Mouse (Mus musculus) ES-Bruce4 (cell line): ENCODE results near the gene Mrnip. TPM values are rescaled to one million over a fixed set of nuclear protein-coding genes. Genes with fewer than 3 reads are reported as not detected.

Source experiments
- H3K27ac ChIP-seq: 2 replicates; pipeline ENCODE4 v1.5.1; 2012; ENCODE audit warnings: low read length, inconsistent platforms; ENCODE audit not compliant: insufficient read depth
- H3K27me3 ChIP-seq: 2 replicates; pipeline ENCODE4 v1.6.1; 2012; ENCODE audit warnings: mild to moderate bottlenecking, low read length, inconsistent platforms; ENCODE audit not compliant: control insufficient read depth, poor library complexity, insufficient read depth, severe bottlenecking
- H3K36me3 ChIP-seq: 2 replicates; pipeline ENCODE4 v1.6.1; 2012; ENCODE audit warnings: inconsistent platforms, mild to moderate bottlenecking, low read length, moderate library complexity; ENCODE audit not compliant: control insufficient read depth, poor library complexity, insufficient read depth, severe bottlenecking
- H3K4me1 ChIP-seq: one replicate; pipeline ENCODE4 v1.8.1; 2011; ENCODE audit warnings: low read length; ENCODE audit not compliant: control insufficient read depth, insufficient read depth
- H3K4me3 ChIP-seq: 2 replicates; pipeline ENCODE4 v1.5.1; 2011; ENCODE audit warnings: low read depth, mild to moderate bottlenecking, low read length
- H3K9ac ChIP-seq: 2 replicates; pipeline ENCODE4 v1.6.1; 2012; ENCODE audit warnings: low read depth, mild to moderate bottlenecking, inconsistent platforms; ENCODE audit not compliant: poor library complexity, severe bottlenecking
- H3K9me3 ChIP-seq: replicated peaks from 2 replicates; pipeline ENCODE4 v1.6.1; 2012; ENCODE audit warnings: mild to moderate bottlenecking, low read length, inconsistent platforms; ENCODE audit not compliant: control insufficient read depth, poor library complexity, insufficient read depth, severe bottlenecking
- CTCF ChIP-seq: IDR thresholded peaks from one replicate; pipeline ENCODE4 v1.8.1; 2011; ENCODE audit warnings: low read depth, low read length
- EP300 ChIP-seq: IDR thresholded peaks from 2 replicates; pipeline ENCODE4 v1.6.1; 2011; ENCODE audit warnings: low read depth, low read length; ENCODE audit not compliant: insufficient read depth
- POLR2A ChIP-seq: IDR thresholded peaks from one replicate; pipeline ENCODE4 v1.8.1; 2011; ENCODE audit warnings: low read length; ENCODE audit not compliant: insufficient read depth
- polyA plus RNA-seq: library from polyadenylated mRNA; stranded (reverse); fragments of >200 nt; gene quantifications from 2 replicates; pipeline ENCODE4 v1.2.4, GENCODE M21; 2011; ENCODE audit warnings: low read depth; ENCODE audit not compliant: missing spikeins, insufficient read depth, insufficient read length

Mrnip gene
- polyA plus RNA-seq, 1 experiment = 11.0 TPM

GRCm38 (mm10) chr11:50147958-50148476, 26.2 kb upstream of the Mrnip start:
- TF ChIP-seq EP300 = no peak
- TF ChIP-seq POLR2A = no peak
- no peak for TF ChIP-seq CTCF
- Histone ChIP-seq H3K4me3 (no peak overlapping the region), H3K9ac (no peak overlapping the region), H3K9me3 (no peaks in the 10 kb centered on the region), H3K36me3 (no peaks in the 10 kb centered on the region), H3K4me1 (no peaks in the 10 kb centered on the region), H3K27ac (no peak overlapping the region), H3K27me3 (no peaks in the 10 kb centered on the region)

GRCm38 (mm10) chr11:50149200-50149599, 25.0 kb upstream of the Mrnip start:
- Histone ChIP-seq H3K9me3 (no peaks in the 10 kb centered on the region), H3K9ac (no peak overlapping the region), H3K4me3 (no peak overlapping the region), H3K27ac (no peak overlapping the region), H3K27me3 (no peaks in the 10 kb centered on the region), H3K36me3 (peaks cover 2% of the 10 kb centered on the region; the same call in 1 of the 2 replicates), H3K4me1 (no peaks in the 10 kb centered on the region)
- TF ChIP-seq EP300 (no peak), POLR2A (no peak), CTCF (no peak)

DNA sequence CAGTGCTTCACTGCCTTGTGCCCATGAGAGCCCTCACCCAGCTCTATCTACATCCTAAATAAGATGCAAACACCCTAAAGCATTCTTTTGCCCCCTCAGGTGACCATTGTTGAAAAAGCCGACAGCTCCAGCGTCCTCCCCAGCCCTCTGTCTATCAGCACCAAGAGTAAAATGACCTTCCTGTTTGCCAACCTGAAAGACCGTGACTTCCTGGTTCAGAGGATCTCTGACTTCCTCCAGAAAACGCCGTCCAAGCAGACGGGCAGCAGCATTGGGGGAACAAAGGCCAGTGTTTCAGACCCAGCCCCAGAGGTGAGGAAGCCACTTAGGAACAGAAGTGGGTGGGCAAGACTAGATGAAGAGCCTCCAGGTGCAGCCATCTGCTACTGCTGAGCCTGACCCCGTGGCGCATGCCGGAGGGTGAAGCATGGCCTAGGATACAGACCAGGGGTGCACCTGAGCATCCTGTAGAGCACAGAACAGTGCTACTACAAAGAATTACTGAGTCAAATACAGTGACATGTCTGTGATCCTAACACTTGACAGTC, 24.6 kb upstream of the Mrnip start:
- Histone ChIP-seq H3K27me3 (no peaks in the 10 kb centered on the region), H3K4me3 (no peak overlapping the region), H3K4me1 (no peaks in the 10 kb centered on the region), H3K27ac (no peak overlapping the region), H3K36me3 (peaks cover 2% of the 10 kb centered on the region; the same call in 1 of the 2 replicates), H3K9ac (no peak overlapping the region), H3K9me3 (no peaks in the 10 kb centered on the region)
- TF ChIP-seq CTCF (no peak), POLR2A (no peak), EP300 (no peak)

DNA sequence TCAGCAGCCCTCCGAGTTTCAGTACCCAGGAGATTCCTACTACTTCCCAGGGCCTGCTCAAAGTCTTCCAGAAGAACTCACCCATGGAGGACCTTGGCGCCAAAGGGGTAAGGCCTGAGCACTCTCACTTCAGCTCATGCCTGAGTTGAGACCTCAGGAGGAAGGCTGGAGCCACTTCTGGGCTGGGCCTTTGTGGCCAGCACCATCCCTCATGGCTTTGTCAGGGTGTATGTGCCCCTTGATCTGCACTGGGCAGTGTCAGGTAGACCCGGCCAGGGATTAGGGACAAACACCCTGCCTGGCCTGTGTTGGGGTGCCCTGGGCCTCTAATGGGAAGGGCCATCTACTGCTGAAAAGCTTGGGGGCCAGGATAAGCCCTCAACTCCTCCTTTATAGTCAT, 22.9 kb upstream of the Mrnip start:
- Histone ChIP-seq H3K9ac (no peak overlapping the region), H3K4me1 (no peaks in the 10 kb centered on the region), H3K27me3 (no peaks in the 10 kb centered on the region), H3K36me3 (peaks cover 2% of the 10 kb centered on the region; the same call in 1 of the 2 replicates), H3K27ac (no peak overlapping the region), H3K4me3 (no peak overlapping the region), H3K9me3 (no peaks in the 10 kb centered on the region)
- no peak for TF ChIP-seq POLR2A
- no peak for TF ChIP-seq EP300

GRCm38 (mm10) chr11:50154166-50154565, 20.1 kb upstream of the Mrnip start:
- TF ChIP-seq CTCF (no peak), EP300 (no peak), POLR2A (no peak)
- H3K27ac ChIP-seq = no peak overlapping the region

GRCm38 (mm10) chr11:50154777-50155520, 19.3 kb upstream of the Mrnip start:
- Histone ChIP-seq H3K27me3 (no peaks in the 10 kb centered on the region), H3K36me3 (peaks cover 2% of the 10 kb centered on the region; the same call in 1 of the 2 replicates), H3K9me3 (no peaks in the 10 kb centered on the region), H3K4me3 (no peak overlapping the region), H3K9ac (no peak overlapping the region), H3K27ac (no peak overlapping the region), H3K4me1 (no peaks in the 10 kb centered on the region)
- TF ChIP-seq POLR2A = no peak
- TF ChIP-seq EP300 = no peak
- TF ChIP-seq CTCF = no peak

More at GRCm38 (mm10) chr11:50154166-50154565, 20.1 kb upstream of the Mrnip start:
- peaks cover 2% of the 10 kb centered on the region; the same call in 1 of the 2 replicates for H3K36me3 ChIP-seq
- H3K4me1 ChIP-seq = no peaks in the 10 kb centered on the region
- H3K4me3 ChIP-seq = no peak overlapping the region
- no peaks in the 10 kb centered on the region for H3K27me3 ChIP-seq
- no peaks in the 10 kb centered on the region for H3K9me3 ChIP-seq
- H3K9ac ChIP-seq = no peak overlapping the region
